Mouse (Mus musculus) stomach, postnatal 0 days (tissue): ENCODE results near the gene Csrp1. TPM values are rescaled to one million over a fixed set of nuclear protein-coding genes. Genes with fewer than 3 reads are reported as not detected.
A peak's percentile ranks its signal among the peaks of the same experiment; 100 is the strongest.

ENCODE experiments used
- ATAC-seq: fragments of 200-750 bp; cut with Nextera tagmentation; 2 replicates; pipeline ENCODE4 v1.8.0; 2017; ENCODE audit not compliant: low FRiP score, low TSS enrichment
- DNase-seq: peaks from one replicate; pipeline ENCODE4 v3.0.0-alpha.2; 2016; ENCODE audit warnings: low spot score
- H3K27ac ChIP-seq: fragments of 300-500 bp; sonication (generic); replicated peaks from 2 replicates; pipeline ENCODE4 v1.5.1; 2014; ENCODE audit warnings: mild to moderate bottlenecking, control low read depth
- H3K27me3 ChIP-seq: fragments of 300-500 bp; sonication (generic); 2 replicates; pipeline ENCODE4 v1.6.1; 2014; ENCODE audit warnings: low read length; ENCODE audit not compliant: control insufficient read depth, insufficient read depth
- H3K36me3 ChIP-seq: fragments of 300-500 bp; sonication (generic); 2 replicates; pipeline ENCODE4 v1.6.1; 2014; ENCODE audit warnings: low read length, mixed read lengths; ENCODE audit not compliant: control insufficient read depth, insufficient read depth
- H3K4me1 ChIP-seq: fragments of 300-500 bp; sonication (generic); replicated peaks from 2 replicates; pipeline ENCODE4 v1.6.1; 2014; ENCODE audit warnings: antibody characterized with exemption; ENCODE audit not compliant: control insufficient read depth, insufficient read depth
- H3K4me2 ChIP-seq: fragments of 300-500 bp; sonication (generic); replicated peaks from 2 replicates; pipeline ENCODE4 v1.6.1; 2014; ENCODE audit warnings: low read depth, mild to moderate bottlenecking, control low read depth, moderate library complexity
- H3K4me3 ChIP-seq: fragments of 300-500 bp; sonication (generic); 2 replicates; pipeline ENCODE4 v1.5.1; 2014; ENCODE audit warnings: low read depth, low read length, control low read depth
- H3K9ac ChIP-seq: fragments of 300-500 bp; sonication (generic); 2 replicates; pipeline ENCODE4 v1.6.1; 2014; ENCODE audit warnings: mild to moderate bottlenecking, low read length, control low read depth, mixed read lengths
- H3K9me3 ChIP-seq: fragments of 300-500 bp; sonication (generic); 2 replicates; pipeline ENCODE4 v1.6.1; 2016; ENCODE audit warnings: low read length; ENCODE audit not compliant: control insufficient read depth
- CTCF ChIP-seq: IDR thresholded peaks from 2 replicates; pipeline ENCODE4 v1.5.1; 2016; ENCODE audit warnings: antibody characterized with exemption, low read depth, mild to moderate bottlenecking, moderate library complexity
- EP300 ChIP-seq: optimal IDR thresholded peaks from 2 replicates; pipeline ENCODE3; 2016; ENCODE audit warnings: antibody characterized with exemption
- WGBS: fragments of 180-500 bp; shearing (Covaris S2); extraction: QIAGEN DNeasy Blood & Tissue Kit; methylation state at CpG from one replicate; pipeline ENCODE4 v1.1.7; 2014; 5-methylcytosine and 5-hydroxymethylcytosine counted together
- polyA plus RNA-seq: library from polyadenylated mRNA; unstranded; fragments of >200 nt; fragmentation: Nextera tagmentation; extraction: Ambion mirVana; gene quantifications from 2 replicates; pipeline ENCODE4 v1.2.1, GENCODE M21; 2015

Gene Csrp1
- polyA plus RNA-seq, 1 experiment from 2014 or later: 496 TPM

DNA sequence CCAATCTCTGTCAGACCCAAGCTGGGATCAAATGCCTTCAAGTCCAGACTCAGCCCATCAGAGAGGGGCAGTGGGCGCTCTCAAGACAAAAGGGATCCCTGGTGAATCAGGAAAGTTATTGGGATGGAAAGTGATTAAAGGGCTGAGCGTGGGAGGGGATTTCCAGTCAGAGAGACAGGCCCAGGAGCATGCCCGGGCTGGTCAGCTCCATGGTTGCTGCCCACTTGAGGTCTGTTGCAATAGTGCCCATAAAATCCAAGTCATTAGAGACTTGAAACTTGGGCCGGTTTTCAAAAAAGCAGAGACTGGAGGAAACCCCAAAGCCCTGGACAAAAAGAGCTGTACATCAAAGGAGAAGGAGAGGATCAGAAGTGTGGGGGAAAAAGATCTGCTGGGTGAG, 39.8 kb downstream of the Csrp1 start:
- Histone ChIP-seq H3K4me2 (no peak overlapping the region), H3K4me1 (peaks cover 1% of the 10 kb centered on the region; the same call in 1 of the 2 replicates), H3K36me3 (no peaks in the 10 kb centered on the region), H3K27ac (peak overlapping the region; percentile 77), H3K27me3 (no peaks in the 10 kb centered on the region), H3K4me3 (no peak overlapping the region), H3K9ac (no peak overlapping the region), H3K9me3 (no peaks in the 10 kb centered on the region)
- ATAC-seq (no peak), DNase-seq (no peak)
- WGBS: 67% methylated on average over 4 of the region's 4 CpGs
- TF ChIP-seq CTCF: no peak
- no peak for TF ChIP-seq EP300

GRCm38 (mm10) chr1:135760216-135760615, 40.4 kb downstream of the Csrp1 start:
- H3K4me1 ChIP-seq: peaks cover 2% of the 10 kb centered on the region; the same call in 1 of the 2 replicates
- peak; percentile 58 for TF ChIP-seq CTCF
- TF ChIP-seq EP300: no peak
- DNase-seq: no peak
- no peaks in the 10 kb centered on the region for H3K27me3 ChIP-seq
- no peak overlapping the region for H3K4me3 ChIP-seq
- no peak for ATAC-seq
- H3K4me2 ChIP-seq: no peak overlapping the region
- no peak overlapping the region for H3K9ac ChIP-seq
- H3K27ac ChIP-seq: peak overlapping the region; percentile 77
- H3K9me3 ChIP-seq: no peaks in the 10 kb centered on the region
- H3K36me3 ChIP-seq: no peaks in the 10 kb centered on the region
- WGBS: 47% methylated on average over 8 of the region's 8 CpGs

- Histone ChIP-seq H3K4me3 (no peak overlapping the region), H3K4me1 (peaks cover 5% of the 10 kb centered on the region), H3K27ac (no peak overlapping the region), H3K4me2 (no peak overlapping the region), H3K9ac (no peak overlapping the region), H3K36me3 (no peaks in the 10 kb centered on the region), H3K27me3 (no peaks in the 10 kb centered on the region), H3K9me3 (no peaks in the 10 kb centered on the region)
- DNase-seq (no peak), ATAC-seq (no peak)
- 80% methylated on average over 5 of the region's 5 CpGs for WGBS
- TF ChIP-seq EP300 (no peak), CTCF (no peak)
Measured at GRCm38 (mm10) chr1:135761728-135762127, 41.9 kb downstream of the Csrp1 start.

- WGBS: 56% methylated on average over 9 of the region's 9 CpGs
- Histone ChIP-seq H3K36me3 (peaks cover 3% of the 10 kb centered on the region; the same call in 1 of the 2 replicates), H3K27me3 (no peaks in the 10 kb centered on the region), H3K27ac (no peak overlapping the region), H3K4me3 (no peak overlapping the region), H3K9me3 (no peaks in the 10 kb centered on the region), H3K4me1 (peaks cover 5% of the 10 kb centered on the region), H3K4me2 (no peak overlapping the region), H3K9ac (no peak overlapping the region)
- DNase-seq: no peak
- TF ChIP-seq CTCF: no peak
- TF ChIP-seq EP300: no peak
- ATAC-seq: no peak
Measured at GRCm38 (mm10) chr1:135763503-135764205, 43.8 kb downstream of the Csrp1 start.

- peaks cover 5% of the 10 kb centered on the region for H3K4me1 ChIP-seq
- H3K9ac ChIP-seq: no peak overlapping the region
- peaks cover 6% of the 10 kb centered on the region; the same call in 1 of the 2 replicates for H3K36me3 ChIP-seq
- no peak overlapping the region for H3K4me3 ChIP-seq
- H3K27me3 ChIP-seq: no peaks in the 10 kb centered on the region
- H3K9me3 ChIP-seq: no peaks in the 10 kb centered on the region
- ATAC-seq: no peak
- 29% methylated on average over 2 of the region's 2 CpGs for WGBS
- DNase-seq: no peak
- H3K27ac ChIP-seq: no peak overlapping the region
- no peak for TF ChIP-seq EP300
- H3K4me2 ChIP-seq: no peak overlapping the region
Measured at GRCm38 (mm10) chr1:135764206-135764528, 44.3 kb downstream of the Csrp1 start.

DNA sequence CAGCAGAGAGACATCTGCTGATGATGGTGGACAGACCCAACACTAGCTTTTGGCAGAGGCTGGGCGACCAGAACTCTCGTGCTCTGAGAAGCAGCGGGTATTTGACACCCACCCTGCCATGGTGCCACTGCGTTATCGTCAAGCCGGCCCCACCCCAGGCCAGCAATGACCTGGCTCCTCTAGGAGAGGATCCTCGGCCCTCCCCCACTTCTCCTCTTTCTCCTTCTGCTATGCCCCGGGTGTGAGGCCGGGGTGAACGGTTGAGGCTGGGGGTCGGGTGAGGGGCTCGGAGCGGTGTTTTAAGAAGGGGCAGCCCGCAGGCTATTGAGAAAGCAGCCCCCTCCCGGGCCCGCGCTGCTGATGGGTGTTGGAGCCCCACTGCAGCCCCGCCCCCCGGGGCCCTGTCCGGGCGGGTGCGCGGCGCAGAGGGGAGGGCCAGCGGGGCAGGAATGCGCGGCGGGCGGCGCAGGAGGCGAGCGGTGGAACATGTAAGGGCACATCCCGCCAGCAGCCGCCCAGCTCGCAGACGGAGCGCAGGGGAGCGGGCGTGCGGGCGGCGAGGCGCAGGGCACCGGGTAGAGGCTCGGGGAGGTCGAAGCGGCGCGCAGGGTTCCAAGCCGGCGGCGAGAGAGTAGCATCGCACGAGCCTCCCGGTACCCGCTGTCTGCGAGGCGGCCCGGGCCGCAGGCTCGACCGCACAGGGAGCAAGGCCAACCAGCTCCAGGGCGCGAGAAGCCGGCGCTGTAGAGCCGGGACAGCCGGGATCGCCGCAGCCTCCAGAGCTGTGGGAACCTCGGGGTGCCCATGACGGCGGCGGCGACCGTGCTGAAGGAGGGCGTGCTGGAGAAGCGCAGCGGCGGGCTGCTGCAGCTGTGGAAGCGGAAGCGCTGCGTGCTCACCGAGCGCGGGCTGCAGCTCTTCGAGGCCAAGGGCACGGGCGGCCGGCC, 46.1 kb downstream of the Csrp1 start, which contains the start of gene Phlda3:
TSS of gene Phlda3 (plus strand) at position 475 of the 947 bp plus-strand sequence.
- peak; percentile 88 for ATAC-seq

More for the DNA sequence above, 46.1 kb downstream of the Csrp1 start, which contains the start of gene Phlda3:
- H3K9ac ChIP-seq: peak within 1 kb of the TSS; percentile 91
- peaks cover 6% of the 10 kb centered on the region; the same call in 1 of the 2 replicates for H3K36me3 ChIP-seq
- H3K4me2 ChIP-seq: peak within 1 kb of the TSS; percentile 78
- peak within 1 kb of the TSS; percentile 72 for H3K4me3 ChIP-seq
- DNase-seq: peak; percentile 79
- no peaks in the 10 kb centered on the region for H3K27me3 ChIP-seq
- 1% methylated on average over 83 of the region's 90 CpGs for WGBS
- H3K27ac ChIP-seq: peak within 1 kb of the TSS; percentile 95
- no peaks in the 10 kb centered on the region for H3K9me3 ChIP-seq
- no peak for TF ChIP-seq EP300
- no peak for TF ChIP-seq CTCF
- H3K4me1 ChIP-seq: peaks cover 7% of the 10 kb centered on the region
